Comparison of ENCODE assay signal across 7 mouse cellular contexts in the genomic region with DNA sequence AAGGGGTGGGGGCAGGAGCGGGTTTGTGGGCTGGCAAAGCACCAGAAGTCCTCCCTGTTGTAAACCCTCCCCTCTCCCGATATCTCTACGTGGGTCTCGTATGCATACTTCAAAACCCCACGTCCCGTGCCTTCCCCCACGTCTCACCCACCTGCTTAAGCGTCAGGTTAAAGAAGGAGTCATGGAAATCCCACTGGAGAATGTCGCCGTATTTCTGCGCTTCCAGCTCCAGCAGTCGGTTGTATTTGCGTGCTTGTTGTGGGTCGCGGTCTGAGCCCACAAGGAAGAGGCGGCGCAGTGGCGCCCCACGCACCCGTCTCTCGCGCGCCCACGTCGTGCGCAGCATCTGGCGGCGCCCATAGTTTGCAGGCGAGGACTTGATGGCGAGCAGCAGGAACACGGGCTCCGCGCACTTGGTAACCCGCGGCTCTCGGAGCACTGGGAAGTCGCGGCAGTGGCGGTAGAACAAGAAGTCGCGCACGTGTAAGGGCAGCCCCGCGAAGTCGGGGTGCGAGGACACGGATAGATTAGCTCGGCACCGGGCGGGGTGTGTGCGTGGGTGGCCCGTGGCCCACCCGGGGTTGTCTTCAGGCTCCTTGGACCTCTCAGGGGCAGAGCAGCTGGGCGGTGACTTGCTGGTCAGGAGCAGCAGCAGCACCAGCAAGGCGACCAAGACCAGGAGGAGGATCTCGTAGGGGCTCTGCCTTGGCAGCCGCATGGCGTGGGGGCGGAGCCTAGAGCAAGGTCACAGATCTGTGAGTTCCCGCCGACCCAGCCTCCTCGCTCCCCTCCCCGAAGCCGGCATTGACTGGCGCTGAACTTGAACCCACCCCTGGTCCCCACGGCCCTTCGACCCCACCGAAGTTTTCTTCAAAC. TPM values are rescaled to one million over a fixed set of nuclear protein-coding genes. Genes with fewer than 3 reads are reported as not detected.
A peak's percentile ranks its signal among the peaks of the same experiment; 100 is the strongest.
DNase-seq lines count a peak whose midpoint lies in the region; ATAC-seq and TF ChIP-seq lines count a peak whose summit lies in the region.

No protein-coding gene starts in this region.

- H3K4me2 ChIP-seq in forebrain, embryonic 12.5 days = peak overlapping the region; percentile 25
- peak overlapping the region; percentile 32 for H3K4me2 ChIP-seq in limb, embryonic 14.5 days (replicated peaks; ENCODE audit: low read depth, low read length, severe bottlenecking)
- H3K4me2 ChIP-seq in stomach, embryonic 16.5 days (ENCODE audit: low read depth, low read length) = peak overlapping the region; percentile 33

- TF ChIP-seq CTCF in thymus, adult 2 months (IDR thresholded peaks at IDR 0.05; ENCODE audit: borderline replicate concordance, control insufficient read depth, extremely low read depth, insufficient read depth, low read length, poor library complexity) = no peak

- H3K4me3 ChIP-seq in thymus, adult 2 months (ENCODE audit: control insufficient read depth, insufficient read depth, low read length) = peak overlapping the region; percentile 46
- H3K4me3 ChIP-seq in forebrain, embryonic 12.5 days (replicated peaks) = peak overlapping the region; percentile 17
- H3K4me3 ChIP-seq in limb, embryonic 14.5 days (replicated peaks; ENCODE audit: low read length) = peak overlapping the region; percentile 18
- peak overlapping the region; percentile 18 for H3K4me3 ChIP-seq in stomach, embryonic 16.5 days (replicated peaks; ENCODE audit: low read length)

- H3K27ac ChIP-seq in thymus, adult 2 months (ENCODE audit: control insufficient read depth, insufficient read depth, low read length) = no peak overlapping the region
- no peak overlapping the region for H3K27ac ChIP-seq in forebrain, embryonic 12.5 days
- H3K27ac ChIP-seq in limb, embryonic 14.5 days (replicated peaks; ENCODE audit: low read depth, low read length) = no peak overlapping the region
- H3K27ac ChIP-seq in stomach, embryonic 16.5 days (ENCODE audit: low read length) = no peak overlapping the region

- H3K9ac ChIP-seq in forebrain, embryonic 12.5 days = no peak overlapping the region
- no peak overlapping the region for H3K9ac ChIP-seq in limb, embryonic 14.5 days (ENCODE audit: low read depth, low read length, severe bottlenecking)
- H3K9ac ChIP-seq in stomach, embryonic 16.5 days (ENCODE audit: low read length) = no peak overlapping the region

- H3K27me3 ChIP-seq in thymus, adult 2 months (ENCODE audit: control insufficient read depth, insufficient read depth, low read length) = peaks cover 15% of the 10 kb centered on the region
- H3K27me3 ChIP-seq in forebrain, embryonic 12.5 days = peaks cover 94% of the 10 kb centered on the region
- peaks cover 76% of the 10 kb centered on the region for H3K27me3 ChIP-seq in limb, embryonic 14.5 days (ENCODE audit: control insufficient read depth, insufficient read depth, low read length)
- H3K27me3 ChIP-seq in stomach, embryonic 16.5 days (ENCODE audit: control insufficient read depth, insufficient read depth, low read length) = peaks cover 67% of the 10 kb centered on the region

- DNase-seq in thymus, adult 2 months = no peak
- no peak for DNase-seq in thymus, postnatal 25 days
- no peak for DNase-seq in limb, embryonic 14.5 days (ENCODE audit: low spot score)
- no peak for DNase-seq in cerebellum, postnatal 4 days (ENCODE audit: low spot score in 2 of 2)
- no peak for DNase-seq in adrenal gland, adult 8-10 months

- H3K4me1 ChIP-seq in thymus, adult 2 months (replicated peaks; ENCODE audit: control insufficient read depth, insufficient read depth, low read length) = peaks cover 14% of the 10 kb centered on the region
- H3K4me1 ChIP-seq in forebrain, embryonic 12.5 days = peaks cover 12% of the 10 kb centered on the region
- H3K4me1 ChIP-seq in limb, embryonic 14.5 days (ENCODE audit: control insufficient read depth, insufficient read depth, low read length) = peaks cover 4% of the 10 kb centered on the region; the same call in 1 of the 2 replicates
- peaks cover 6% of the 10 kb centered on the region for H3K4me1 ChIP-seq in stomach, embryonic 16.5 days (ENCODE audit: control insufficient read depth, insufficient read depth, low read length)

- no peak for TF ChIP-seq POLR2A in thymus, adult 2 months (IDR thresholded peaks at IDR 0.05; ENCODE audit: control insufficient read depth, extremely low read depth, insufficient read depth, low read length, poor library complexity)
- no peak for TF ChIP-seq POLR2A in limb, embryonic 14.5 days (IDR thresholded peaks at IDR 0.05; ENCODE audit: borderline replicate concordance, extremely low read depth, insufficient read depth, insufficient read length)

- no peaks in the 10 kb centered on the region for H3K36me3 ChIP-seq in thymus, adult 2 months (ENCODE audit: control insufficient read depth, insufficient read depth, low read length)
- no peaks in the 10 kb centered on the region for H3K36me3 ChIP-seq in forebrain, embryonic 12.5 days (replicated peaks)
- no peaks in the 10 kb centered on the region for H3K36me3 ChIP-seq in limb, embryonic 14.5 days (ENCODE audit: control insufficient read depth, insufficient read depth, low read length)
- no peaks in the 10 kb centered on the region for H3K36me3 ChIP-seq in stomach, embryonic 16.5 days (ENCODE audit: control insufficient read depth, insufficient read depth, low read length)

- no peak for ATAC-seq in forebrain, embryonic 12.5 days (ENCODE audit: low FRiP score)
- no peak for ATAC-seq in limb, embryonic 14.5 days (ENCODE audit: low FRiP score, low read depth)
- peak; percentile 14; the same call in 1 of the 2 replicates for ATAC-seq in stomach, embryonic 16.5 days (ENCODE audit: insufficient read depth, low FRiP score)

- no peaks in the 10 kb centered on the region for H3K9me3 ChIP-seq in forebrain, embryonic 12.5 days
- H3K9me3 ChIP-seq in limb, embryonic 14.5 days (ENCODE audit: control insufficient read depth, low read length) = no peaks in the 10 kb centered on the region
- no peaks in the 10 kb centered on the region for H3K9me3 ChIP-seq in stomach, embryonic 16.5 days (replicated peaks; ENCODE audit: control insufficient read depth, low read length)

- WGBS in thymus, adult 2 months = 10% methylated on average over 68 of the region's 68 CpGs
- 9% methylated on average over 68 of the region's 68 CpGs for WGBS in forebrain, embryonic 12.5 days
- 11% methylated on average over 66 of the region's 68 CpGs for WGBS in limb, embryonic 14.5 days
- WGBS in stomach, embryonic 16.5 days = 14% methylated on average over 68 of the region's 68 CpGs

RNA-seq across cellular contexts. Expression of a gene that starts 4.4 kb away (rescaled TPM):
- polyA plus RNA-seq in thymus, adult 2 months (2012; rRNA removed) = 42.6 and 56.8 TPM in 2 replicates
- not detected in 2 replicates for polyA plus RNA-seq in forebrain, embryonic 12.5 days (2016; fragmentation: Nextera tagmentation; extraction: Ambion mirVana)
- polyA plus RNA-seq in limb, embryonic 14.5 days (2012; rRNA removed) = 1.8 and 2.5 TPM in 2 replicates
- 1.7 TPM in 1 of 2 replicates, not detected in the other for polyA plus RNA-seq in limb, embryonic 14.5 days (2014; fragmentation: Nextera tagmentation; extraction: Ambion mirVana)
- polyA plus RNA-seq in stomach, embryonic 16.5 days (2015; fragmentation: Nextera tagmentation; extraction: Ambion mirVana) = 1.1 and 1.7 TPM in 2 replicates
- 10 to 100 TPM in 1 of 4 experiments, 1 to 10 TPM in 3; 3.9 to 12.3 (median 7.1) TPM for total RNA-seq in adrenal gland, adult 8-10 months (2022)

RNA-seq across cellular contexts. Expression of a gene that starts 8.2 kb away (rescaled TPM):
- polyA plus RNA-seq in thymus, adult 2 months (2012; rRNA removed) = 6.3 and 6.9 TPM in 2 replicates
- polyA plus RNA-seq in forebrain, embryonic 12.5 days (2016; fragmentation: Nextera tagmentation; extraction: Ambion mirVana) = 0.36 and 0.72 TPM in 2 replicates
- polyA plus RNA-seq in limb, embryonic 14.5 days (2012; rRNA removed) = 1.1 and 1.5 TPM in 2 replicates
- 0.67 and 0.77 TPM in 2 replicates for polyA plus RNA-seq in limb, embryonic 14.5 days (2014; fragmentation: Nextera tagmentation; extraction: Ambion mirVana)
- polyA plus RNA-seq in stomach, embryonic 16.5 days (2015; fragmentation: Nextera tagmentation; extraction: Ambion mirVana) = 12.2 and 15.0 TPM in 2 replicates
- 1 to 10 TPM; 3.0 to 5.1 (median 4.4) TPM for total RNA-seq in adrenal gland, adult 8-10 months (2022)

RNA-seq across cellular contexts. Expression of a gene that starts 17.3 kb away (rescaled TPM):
- 68.0 and 77.5 TPM in 2 replicates for polyA plus RNA-seq in thymus, adult 2 months (2012; rRNA removed)
- polyA plus RNA-seq in forebrain, embryonic 12.5 days (2016; fragmentation: Nextera tagmentation; extraction: Ambion mirVana) = 2.5 and 2.9 TPM in 2 replicates
- 8.0 and 11.1 TPM in 2 replicates for polyA plus RNA-seq in limb, embryonic 14.5 days (2012; rRNA removed)
- 5.2 and 5.3 TPM in 2 replicates for polyA plus RNA-seq in limb, embryonic 14.5 days (2014; fragmentation: Nextera tagmentation; extraction: Ambion mirVana)
- polyA plus RNA-seq in stomach, embryonic 16.5 days (2015; fragmentation: Nextera tagmentation; extraction: Ambion mirVana) = 9.3 and 9.5 TPM in 2 replicates
- 10 to 100 TPM; 10.7 to 21.8 (median 16.6) TPM for total RNA-seq in adrenal gland, adult 8-10 months (2022)

RNA-seq across cellular contexts. Expression of a gene that starts 21.8 kb away (rescaled TPM):
- 1.6 and 2.0 TPM in 2 replicates for polyA plus RNA-seq in thymus, adult 2 months (2012; rRNA removed)
- 13.7 and 16.0 TPM in 2 replicates for polyA plus RNA-seq in forebrain, embryonic 12.5 days (2016; fragmentation: Nextera tagmentation; extraction: Ambion mirVana)
- polyA plus RNA-seq in limb, embryonic 14.5 days (2012; rRNA removed) = 0.28 and 0.39 TPM in 2 replicates
- 0.91 and 0.97 TPM in 2 replicates for polyA plus RNA-seq in limb, embryonic 14.5 days (2014; fragmentation: Nextera tagmentation; extraction: Ambion mirVana)
- polyA plus RNA-seq in stomach, embryonic 16.5 days (2015; fragmentation: Nextera tagmentation; extraction: Ambion mirVana) = 1.1 and 1.2 TPM in 2 replicates
- total RNA-seq in adrenal gland, adult 8-10 months (2022) = 10 to 100 TPM in 3 of 4 experiments, 1 to 10 TPM in 1; 9.8 to 11.8 (median 11.4) TPM

RNA-seq across cellular contexts. Expression of a gene that starts 32.1 kb away (rescaled TPM):
- polyA plus RNA-seq in thymus, adult 2 months (2012; rRNA removed) = 767 and 809 TPM in 2 replicates
- 38.4 and 38.9 TPM in 2 replicates for polyA plus RNA-seq in forebrain, embryonic 12.5 days (2016; fragmentation: Nextera tagmentation; extraction: Ambion mirVana)
- 10.4 and 11.0 TPM in 2 replicates for polyA plus RNA-seq in limb, embryonic 14.5 days (2012; rRNA removed)
- polyA plus RNA-seq in limb, embryonic 14.5 days (2014; fragmentation: Nextera tagmentation; extraction: Ambion mirVana) = 3.3 and 3.6 TPM in 2 replicates
- polyA plus RNA-seq in stomach, embryonic 16.5 days (2015; fragmentation: Nextera tagmentation; extraction: Ambion mirVana) = 6.1 and 7.0 TPM in 2 replicates
- total RNA-seq in adrenal gland, adult 8-10 months (2022) = 1 to 10 TPM; 2.1 to 6.2 (median 3.7) TPM

Comparison
In these comparisons a context has a peak if more than half of its experiments do, and no peak if none do; other contexts are left out.
1. RNA of a gene that starts 4.4 kb away (polyA plus RNA-seq): 42.6 to 56.8 TPM in thymus, adult 2 months; 1.7 to 2.5 TPM in limb, embryonic 14.5 days, 1.1 to 1.7 TPM in stomach, embryonic 16.5 days and not detected in forebrain, embryonic 12.5 days; every median in the first group is over 10 times any median in the second.
2. Peak in every context shown above with its lines, with median percentiles within 50 percentile points of each other: H3K4me3 ChIP-seq and H3K4me2 ChIP-seq.